In the genomic region with DNA sequence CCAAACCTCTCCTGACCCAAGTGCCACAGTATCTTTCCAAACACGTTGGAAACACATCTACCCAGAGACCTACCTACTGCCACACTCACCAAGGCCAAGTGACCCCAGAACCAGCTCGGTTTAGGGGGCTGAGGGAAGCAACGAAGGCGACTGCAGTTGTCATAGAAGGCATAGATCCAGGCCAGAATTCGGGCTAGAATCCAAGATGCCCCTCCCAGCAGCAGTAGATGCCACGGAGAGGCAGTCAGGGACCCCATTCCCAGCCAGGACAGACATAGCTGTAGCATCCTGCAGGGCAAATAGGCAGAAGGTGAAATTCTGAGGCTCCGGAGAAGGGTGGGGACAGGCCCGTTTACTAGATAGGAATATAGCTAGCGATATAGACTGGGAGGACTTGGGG, we compare ENCODE assay signal across 8 mouse cellular contexts. TPM values are rescaled to one million over a fixed set of nuclear protein-coding genes. Genes with fewer than 3 reads are reported as not detected.
DNase-seq lines count a peak whose midpoint lies in the region; ATAC-seq and TF ChIP-seq lines count a peak whose summit lies in the region.

No protein-coding gene starts in this region.

- no peak for ATAC-seq in embryonic facial prominence, embryonic 13.5 days (ENCODE audit: insufficient number of reproducible peaks, insufficient read depth, low FRiP score, low TSS enrichment, low read depth)
- 0 out of 2 replicates have a peak, but pooled peaks have one; percentile 13 for ATAC-seq in intestine, embryonic 14.5 days (replicated peaks; ENCODE audit: low FRiP score, low TSS enrichment, low read depth)

- peak overlapping the region; percentile 81 for H3K4me3 ChIP-seq in layer of hippocampus, adult 2 months
- H3K4me3 ChIP-seq in embryonic facial prominence, embryonic 13.5 days = peak overlapping the region; percentile 59
- peak overlapping the region; percentile 65 for H3K4me3 ChIP-seq in intestine, embryonic 14.5 days (ENCODE audit: low read depth, low read length)
- peak overlapping the region; percentile 41 for H3K4me3 ChIP-seq in midbrain, embryonic 10.5 days

- WGBS in embryonic facial prominence, embryonic 13.5 days = 67% methylated on average over 9 of the region's 9 CpGs
- 50% methylated on average over 9 of the region's 9 CpGs for WGBS in intestine, embryonic 14.5 days
- 69% methylated on average over 9 of the region's 9 CpGs for WGBS in midbrain, embryonic 10.5 days

- peak overlapping the region; percentile 92 for H3K4me2 ChIP-seq in embryonic facial prominence, embryonic 13.5 days
- peak overlapping the region; percentile 94 for H3K4me2 ChIP-seq in intestine, embryonic 14.5 days (ENCODE audit: low read length)

- H3K9me3 ChIP-seq in embryonic facial prominence, embryonic 13.5 days = no peaks in the 10 kb centered on the region
- no peaks in the 10 kb centered on the region for H3K9me3 ChIP-seq in intestine, embryonic 14.5 days (ENCODE audit: control insufficient read depth, low read length)
- no peaks in the 10 kb centered on the region for H3K9me3 ChIP-seq in midbrain, embryonic 10.5 days (replicated peaks)

- H3K4me1 ChIP-seq in embryonic facial prominence, embryonic 13.5 days = peaks cover 15% of the 10 kb centered on the region
- peaks cover 13% of the 10 kb centered on the region for H3K4me1 ChIP-seq in intestine, embryonic 14.5 days (replicated peaks; ENCODE audit: control insufficient read depth, insufficient read depth, low read length)
- 0 out of 2 replicates have a peak, but pooled peaks cover 4% of the 10 kb centered on the region for H3K4me1 ChIP-seq in midbrain, embryonic 10.5 days

- TF ChIP-seq CTCF in layer of hippocampus, adult 2 months (conservative IDR thresholded peaks at IDR 0.05) = no peak

- DNase-seq in layer of hippocampus, adult 2 months (ENCODE audit: low spot score in 2 of 2) = no peak
- no peak for DNase-seq in layer of hippocampus, adult 11-12 months (ENCODE audit: low spot score)
- peak; percentile 51 for DNase-seq in intestine, embryonic 14.5 days (ENCODE audit: low spot score)
- no peak for DNase-seq in midbrain, embryonic 10.5 days (ENCODE audit: low spot score)
- no peak for DNase-seq in embryo, embryonic 10 days (ENCODE audit: low spot score)
- no peak for DNase-seq in cerebellum, postnatal 36 days
- no peak for DNase-seq in right cerebral cortex, postnatal 14 days

- H3K27me3 ChIP-seq in embryonic facial prominence, embryonic 13.5 days = no peaks in the 10 kb centered on the region
- no peaks in the 10 kb centered on the region for H3K27me3 ChIP-seq in intestine, embryonic 14.5 days (replicated peaks; ENCODE audit: control insufficient read depth, insufficient read depth, low read length)
- H3K27me3 ChIP-seq in midbrain, embryonic 10.5 days (ENCODE audit: low read depth, poor library complexity, severe bottlenecking) = no peaks in the 10 kb centered on the region

- H3K9ac ChIP-seq in embryonic facial prominence, embryonic 13.5 days = peak overlapping the region; percentile 79
- H3K9ac ChIP-seq in intestine, embryonic 14.5 days (ENCODE audit: low read length) = peak overlapping the region; percentile 72

- H3K27ac ChIP-seq in layer of hippocampus, adult 2 months = peak overlapping the region; percentile 90
- H3K27ac ChIP-seq in embryonic facial prominence, embryonic 13.5 days = no peak overlapping the region
- H3K27ac ChIP-seq in intestine, embryonic 14.5 days (ENCODE audit: low read depth) = peak overlapping the region; percentile 77; the same call in 1 of the 2 replicates
- H3K27ac ChIP-seq in midbrain, embryonic 10.5 days (replicated peaks) = 0 out of 2 replicates have a peak overlapping the region, but pooled peaks have one; percentile 33

- no peaks in the 10 kb centered on the region for H3K36me3 ChIP-seq in embryonic facial prominence, embryonic 13.5 days
- no peaks in the 10 kb centered on the region for H3K36me3 ChIP-seq in intestine, embryonic 14.5 days (ENCODE audit: control insufficient read depth, insufficient read depth, low read length)
- H3K36me3 ChIP-seq in midbrain, embryonic 10.5 days = no peaks in the 10 kb centered on the region

RNA-seq across cellular contexts. Expression of a gene that starts 0.5 kb away (rescaled TPM):
- 10 to 100 TPM; 23.7 to 27.6 TPM for total RNA-seq in layer of hippocampus, adult 2 months (2021)
- 10.9 and 11.0 TPM in 2 replicates for polyA plus RNA-seq in embryonic facial prominence, embryonic 13.5 days (2015; fragmentation: Nextera tagmentation; extraction: Ambion mirVana)
- 17.8 and 19.9 TPM in 2 replicates for polyA plus RNA-seq in intestine, embryonic 14.5 days (2014; fragmentation: Nextera tagmentation; extraction: Ambion mirVana)
- polyA plus RNA-seq in midbrain, embryonic 10.5 days (2016; fragmentation: Nextera tagmentation; extraction: Ambion mirVana) = 1.6 and 2.9 TPM in 2 replicates

RNA-seq across cellular contexts. Expression of a gene that starts 18.9 kb away (rescaled TPM):
- total RNA-seq in layer of hippocampus, adult 2 months (2021) = 1 to 10 TPM; 5.6 to 6.5 TPM
- 13.7 and 13.8 TPM in 2 replicates for polyA plus RNA-seq in embryonic facial prominence, embryonic 13.5 days (2015; fragmentation: Nextera tagmentation; extraction: Ambion mirVana)
- polyA plus RNA-seq in intestine, embryonic 14.5 days (2014; fragmentation: Nextera tagmentation; extraction: Ambion mirVana) = 13.1 and 14.9 TPM in 2 replicates
- 11.5 and 13.2 TPM in 2 replicates for polyA plus RNA-seq in midbrain, embryonic 10.5 days (2016; fragmentation: Nextera tagmentation; extraction: Ambion mirVana)

RNA-seq across cellular contexts. Expression of a gene that starts 29.6 kb away (rescaled TPM):
- 1 to 10 TPM; 4.1 to 5.4 TPM for total RNA-seq in layer of hippocampus, adult 2 months (2021)
- polyA plus RNA-seq in embryonic facial prominence, embryonic 13.5 days (2015; fragmentation: Nextera tagmentation; extraction: Ambion mirVana) = 1.3 TPM in 1 of 2 replicates, not detected in the other
- 0.73 and 0.78 TPM in 2 replicates for polyA plus RNA-seq in intestine, embryonic 14.5 days (2014; fragmentation: Nextera tagmentation; extraction: Ambion mirVana)
- polyA plus RNA-seq in midbrain, embryonic 10.5 days (2016; fragmentation: Nextera tagmentation; extraction: Ambion mirVana) = not detected in 2 replicates

RNA-seq across cellular contexts. Expression of a gene that starts 46.2 kb away (rescaled TPM):
- total RNA-seq in layer of hippocampus, adult 2 months (2021) = 10 to 100 TPM; 17.9 to 19.0 TPM
- polyA plus RNA-seq in embryonic facial prominence, embryonic 13.5 days (2015; fragmentation: Nextera tagmentation; extraction: Ambion mirVana) = 16.3 and 17.4 TPM in 2 replicates
- polyA plus RNA-seq in intestine, embryonic 14.5 days (2014; fragmentation: Nextera tagmentation; extraction: Ambion mirVana) = 8.5 and 12.9 TPM in 2 replicates
- polyA plus RNA-seq in midbrain, embryonic 10.5 days (2016; fragmentation: Nextera tagmentation; extraction: Ambion mirVana) = 15.3 and 16.9 TPM in 2 replicates

RNA-seq across cellular contexts. Expression of a gene that starts 55.3 kb away (rescaled TPM):
- total RNA-seq in layer of hippocampus, adult 2 months (2021) = 10 to 100 TPM; 10.4 to 10.9 TPM
- 8.7 and 10.0 TPM in 2 replicates for polyA plus RNA-seq in embryonic facial prominence, embryonic 13.5 days (2015; fragmentation: Nextera tagmentation; extraction: Ambion mirVana)
- polyA plus RNA-seq in intestine, embryonic 14.5 days (2014; fragmentation: Nextera tagmentation; extraction: Ambion mirVana) = 6.7 and 8.6 TPM in 2 replicates
- 7.9 and 8.9 TPM in 2 replicates for polyA plus RNA-seq in midbrain, embryonic 10.5 days (2016; fragmentation: Nextera tagmentation; extraction: Ambion mirVana)
